In the genomic region with DNA sequence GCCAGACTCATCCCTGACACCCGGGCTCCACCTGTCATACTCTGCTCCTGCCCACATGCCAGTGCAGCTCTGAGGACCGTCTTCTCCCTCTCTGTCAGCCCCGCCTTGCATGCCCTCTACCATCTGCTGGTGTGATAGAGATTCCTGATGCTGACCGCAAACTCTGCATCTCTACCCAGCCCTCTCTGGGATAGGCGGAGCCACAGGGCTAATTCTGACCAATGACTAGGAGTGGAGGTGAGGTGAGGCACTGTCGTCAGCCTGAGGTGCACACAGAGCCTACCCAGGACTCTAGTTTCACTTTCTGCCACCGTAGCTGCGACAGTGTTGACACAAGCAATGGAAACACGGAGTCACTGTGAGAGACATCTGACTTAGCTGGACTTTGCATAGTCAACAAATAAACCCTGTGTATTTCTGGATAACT, we compare ENCODE assay signal across 8 mouse cellular contexts. TPM values are rescaled to one million over a fixed set of nuclear protein-coding genes. Genes with fewer than 3 reads are reported as not detected.
DNase-seq lines count a peak whose midpoint lies in the region; ATAC-seq and TF ChIP-seq lines count a peak whose summit lies in the region.

No protein-coding gene starts in this region.

- TF ChIP-seq POLR2A in cortical plate, adult 2 months (IDR thresholded peaks at IDR 0.05; ENCODE audit: extremely low read depth, insufficient read depth, low read length) = peak; percentile 80; the same call in 1 of the 2 replicates
- TF ChIP-seq POLR2A in myocyte (IDR thresholded peaks at IDR 0.05; ENCODE audit: insufficient read length, low read depth) = peak; percentile 61

- DNase-seq in 416B (ENCODE audit: low read depth) = peak; percentile 96
- DNase-seq in ZHBTc4 (ENCODE audit: low read depth, low spot score) = peak; percentile 63
- DNase-seq in heart, adult 11 months = peak; percentile 99
- peak; percentile 72 for DNase-seq in thymus, postnatal 14 days

- H3K9ac ChIP-seq in intestine, postnatal 0 days (ENCODE audit: low read depth, low read length) = peak overlapping the region; percentile 22; the same call in 1 of the 2 replicates
- H3K9ac ChIP-seq in liver, embryonic 12.5 days = peak overlapping the region; percentile 51

- no peak for TF ChIP-seq CTCF in cortical plate, adult 2 months (IDR thresholded peaks at IDR 0.05; ENCODE audit: extremely low read depth, insufficient read depth, low read length)
- TF ChIP-seq CTCF in intestine, postnatal 0 days (IDR thresholded peaks at IDR 0.05; ENCODE audit: low read depth) = no peak

- no peak overlapping the region for H3ac ChIP-seq in myocyte (ENCODE audit: control insufficient read depth, insufficient read length)

- H3K4me2 ChIP-seq in intestine, postnatal 0 days (replicated peaks; ENCODE audit: low read depth) = peak overlapping the region; percentile 61
- H3K4me2 ChIP-seq in liver, embryonic 12.5 days = peak overlapping the region; percentile 71
- H3K4me2 ChIP-seq in myocyte (ENCODE audit: low read depth) = peak overlapping the region; percentile 90

- peak overlapping the region; percentile 37 for H3K4me3 ChIP-seq in cortical plate, adult 2 months (ENCODE audit: insufficient read depth, low read length)
- H3K4me3 ChIP-seq in intestine, postnatal 0 days (ENCODE audit: low read depth, low read length) = peak overlapping the region; percentile 21
- H3K4me3 ChIP-seq in liver, embryonic 12.5 days = peak overlapping the region; percentile 59
- peak overlapping the region; percentile 13 for H3K4me3 ChIP-seq in myocyte

- H3K4me1 ChIP-seq in cortical plate, adult 2 months (ENCODE audit: control insufficient read depth, insufficient read depth, low read length) = no peaks in the 10 kb centered on the region
- H3K4me1 ChIP-seq in intestine, postnatal 0 days (replicated peaks; ENCODE audit: control insufficient read depth, insufficient read depth, low read length) = no peaks in the 10 kb centered on the region; the same call in 1 of the 2 replicates
- H3K4me1 ChIP-seq in liver, embryonic 12.5 days = peaks cover 18% of the 10 kb centered on the region

- H3K27me3 ChIP-seq in intestine, postnatal 0 days (replicated peaks; ENCODE audit: control insufficient read depth, insufficient read depth, low read length) = no peaks in the 10 kb centered on the region
- H3K27me3 ChIP-seq in liver, embryonic 12.5 days (replicated peaks) = peaks cover 37% of the 10 kb centered on the region
- H3K27me3 ChIP-seq in myocyte (ENCODE audit: control insufficient read depth, insufficient read depth, insufficient read length) = no peaks in the 10 kb centered on the region

- H3K79me2 ChIP-seq in myocyte (ENCODE audit: control insufficient read depth, insufficient read depth) = no peaks in the 10 kb centered on the region

- no peaks in the 10 kb centered on the region for H3K36me3 ChIP-seq in intestine, postnatal 0 days (ENCODE audit: control insufficient read depth, insufficient read depth)
- peaks cover 2% of the 10 kb centered on the region; the same call in 1 of the 2 replicates for H3K36me3 ChIP-seq in liver, embryonic 12.5 days
- no peaks in the 10 kb centered on the region for H3K36me3 ChIP-seq in myocyte (ENCODE audit: control insufficient read depth, insufficient read depth)

- peak; percentile 97 for ATAC-seq in intestine, postnatal 0 days
- ATAC-seq in liver, embryonic 12.5 days = peak; percentile 97

- no peaks in the 10 kb centered on the region for H3K9me3 ChIP-seq in intestine, postnatal 0 days (ENCODE audit: control insufficient read depth)
- H3K9me3 ChIP-seq in liver, embryonic 12.5 days (replicated peaks) = no peaks in the 10 kb centered on the region

- H3K27ac ChIP-seq in cortical plate, adult 2 months (ENCODE audit: insufficient read depth, low read length) = no peak overlapping the region
- H3K27ac ChIP-seq in intestine, postnatal 0 days (ENCODE audit: low read depth, low read length) = peak overlapping the region; percentile 22
- peak overlapping the region; percentile 33; the same call in 1 of the 2 replicates for H3K27ac ChIP-seq in liver, embryonic 12.5 days

- WGBS in intestine, postnatal 0 days = 1% methylated on average over 9 of the region's 9 CpGs
- 2% methylated on average over 9 of the region's 9 CpGs for WGBS in liver, embryonic 12.5 days (ENCODE audit: insufficient replicate concordance)

TF ChIP-seq in myocyte, 11 proteins besides CTCF, POLR2A, EP300 and RAD21:
- TF ChIP-seq MYOD1 (IDR thresholded peaks at IDR 0.05; ENCODE audit: control insufficient read depth in 1 of 3, insufficient read length in 2 of 3, low read depth in 2 of 3) (peak; percentile 17 to 96 (median 86)), E2F4 (IDR thresholded peaks at IDR 0.05; ENCODE audit: insufficient read depth) (no peak), TCF12 (IDR thresholded peaks at IDR 0.05; ENCODE audit: insufficient read depth, poor library complexity, severe bottlenecking) (peak; percentile 81), MYOG (IDR thresholded peaks at IDR 0.05; ENCODE audit: control insufficient read depth in 1 of 3, insufficient read depth in 1 of 3, insufficient read length in 2 of 3, low read depth in 2 of 3) (peak; percentile 40 to 94 (median 80)), POLR2AphosphoS2 (IDR thresholded peaks at IDR 0.05; ENCODE audit: insufficient read length, low read depth) (peak; percentile 89), CEBPB (IDR thresholded peaks at IDR 0.05; ENCODE audit: insufficient read depth, poor library complexity, severe bottlenecking) (no peak), TCF3 (IDR thresholded peaks at IDR 0.05; ENCODE audit: insufficient read length, low read depth) (peak; percentile 48)
TF ChIP-seq in myocyte: peak in this region for 5.

RNA-seq across cellular contexts. Expression of a gene that starts 10.1 kb away (rescaled TPM):
- polyA plus RNA-seq in cortical plate, adult 2 months (2012; rRNA removed) = 19.5 and 22.1 TPM in 2 replicates
- polyA plus RNA-seq in intestine, postnatal 0 days (2015; fragmentation: Nextera tagmentation; extraction: Ambion mirVana) = 1.6 and 2.2 TPM in 2 replicates
- 0.44 and 0.59 TPM in 2 replicates for polyA plus RNA-seq in liver, embryonic 12.5 days (2016; fragmentation: Nextera tagmentation; extraction: Ambion mirVana)
- polyA plus RNA-seq in myocyte (2012; fragmentation: generic; extraction: Trizol) = 20.5 TPM

RNA-seq across cellular contexts. Expression of a gene that starts 48.1 kb away (rescaled TPM):
- polyA plus RNA-seq in cortical plate, adult 2 months (2012; rRNA removed) = 167 and 176 TPM in 2 replicates
- polyA plus RNA-seq in intestine, postnatal 0 days (2015; fragmentation: Nextera tagmentation; extraction: Ambion mirVana) = 70.9 and 71.4 TPM in 2 replicates
- polyA plus RNA-seq in liver, embryonic 12.5 days (2016; fragmentation: Nextera tagmentation; extraction: Ambion mirVana) = 168 and 173 TPM in 2 replicates
- 151 TPM for polyA plus RNA-seq in myocyte (2012; fragmentation: generic; extraction: Trizol)

RNA-seq across cellular contexts. Expression of a gene that starts 48.3 kb away (rescaled TPM):
- polyA plus RNA-seq in cortical plate, adult 2 months (2012; rRNA removed) = 44.7 and 50.9 TPM in 2 replicates
- 46.1 and 46.4 TPM in 2 replicates for polyA plus RNA-seq in intestine, postnatal 0 days (2015; fragmentation: Nextera tagmentation; extraction: Ambion mirVana)
- 26.0 and 28.6 TPM in 2 replicates for polyA plus RNA-seq in liver, embryonic 12.5 days (2016; fragmentation: Nextera tagmentation; extraction: Ambion mirVana)
- polyA plus RNA-seq in myocyte (2012; fragmentation: generic; extraction: Trizol) = 42.2 TPM
